ENCODE assay signal across 12 mouse cellular contexts in genomic region chr5:128852791-128853190, GRCm38 (mm10).
DNase-seq lines count a peak whose midpoint lies in the region; ATAC-seq and TF ChIP-seq lines count a peak whose summit lies in the region.
"Had no signal": no experiment of that assay in that cellular context is flagged by ENCODE, and none has a peak within 500 bp of the region (broad histone marks: within the 10 kb centered on the region; RNA-seq: fewer than 3 reads in every experiment).

No protein-coding gene starts in this region.

- no peak for TF ChIP-seq CTCF in hindbrain, postnatal 0 days (IDR thresholded peaks at IDR 0.05; ENCODE audit: low read depth)
- no peak for TF ChIP-seq CTCF in stomach, postnatal 0 days (IDR thresholded peaks at IDR 0.05; ENCODE audit: low read depth)

- peak; percentile 22 for DNase-seq in hindbrain, embryonic 10.5 days (ENCODE audit: low spot score)
- no peak for DNase-seq in hindbrain, postnatal 0 days (ENCODE audit: low spot score)
- DNase-seq in neural tube, embryonic 10.5 days (ENCODE audit: extremely low spot score, low spot score) = peak; percentile 37
- DNase-seq in embryonic facial prominence, embryonic 11.5 days (ENCODE audit: low spot score) = peak; percentile 77
- peak; percentile 39 for DNase-seq in limb, embryonic 14.5 days (ENCODE audit: low spot score)
- DNase-seq in stomach, postnatal 0 days (ENCODE audit: low spot score) = no peak
- DNase-seq: cerebellum, postnatal 10 days; right cerebral cortex, postnatal 4 days; thymus, postnatal 36 days had no signal

- H3K27me3 ChIP-seq in hindbrain, embryonic 10.5 days (ENCODE audit: insufficient read depth, poor library complexity, severe bottlenecking) = no peaks in the 10 kb centered on the region
- H3K27me3 ChIP-seq in hindbrain, postnatal 0 days (ENCODE audit: insufficient read depth, low read length) = no peaks in the 10 kb centered on the region
- H3K27me3 ChIP-seq in neural tube, embryonic 15.5 days (replicated peaks) = no peaks in the 10 kb centered on the region
- H3K27me3 ChIP-seq in embryonic facial prominence, embryonic 11.5 days (ENCODE audit: control insufficient read depth, insufficient read depth, low read length) = no peaks in the 10 kb centered on the region
- H3K27me3 ChIP-seq in limb, embryonic 14.5 days (ENCODE audit: control insufficient read depth, insufficient read depth, low read length) = no peaks in the 10 kb centered on the region
- H3K27me3 ChIP-seq in stomach, postnatal 0 days (ENCODE audit: control insufficient read depth, insufficient read depth, low read length) = no peaks in the 10 kb centered on the region

- no peak for TF ChIP-seq POLR2A in limb, embryonic 14.5 days (IDR thresholded peaks at IDR 0.05; ENCODE audit: borderline replicate concordance, extremely low read depth, insufficient read depth, insufficient read length)

- WGBS in hindbrain, embryonic 10.5 days = 72% methylated on average over 6 of the region's 6 CpGs
- WGBS in hindbrain, postnatal 0 days = 66% methylated on average over 6 of the region's 6 CpGs
- WGBS in neural tube, embryonic 15.5 days = 68% methylated on average over 6 of the region's 6 CpGs
- WGBS in embryonic facial prominence, embryonic 11.5 days = 60% methylated on average over 6 of the region's 6 CpGs
- WGBS in limb, embryonic 14.5 days = 54% methylated on average over 6 of the region's 6 CpGs
- WGBS in stomach, postnatal 0 days = 53% methylated on average over 6 of the region's 6 CpGs

- no peak for ATAC-seq in hindbrain, postnatal 0 days
- ATAC-seq in neural tube, embryonic 15.5 days (ENCODE audit: low FRiP score) = no peak
- no peak for ATAC-seq in embryonic facial prominence, embryonic 11.5 days (replicated peaks; ENCODE audit: insufficient number of reproducible peaks, low FRiP score, low TSS enrichment, low read depth)
- no peak for ATAC-seq in limb, embryonic 14.5 days (ENCODE audit: low FRiP score, low read depth)
- no peak for ATAC-seq in stomach, postnatal 0 days (ENCODE audit: low FRiP score, low TSS enrichment)
- ATAC-seq in erythroblast, adult 5-6 weeks (replicated peaks; ENCODE audit: low FRiP score, poor library complexity, severe bottlenecking) = no peak

- H3K4me2 ChIP-seq in hindbrain, postnatal 0 days (ENCODE audit: low read depth, low read length) = no peak overlapping the region
- H3K4me2 ChIP-seq in neural tube, embryonic 15.5 days = no peak overlapping the region
- no peak overlapping the region for H3K4me2 ChIP-seq in embryonic facial prominence, embryonic 11.5 days (ENCODE audit: low read depth, low read length)
- no peak overlapping the region for H3K4me2 ChIP-seq in limb, embryonic 14.5 days (replicated peaks; ENCODE audit: low read depth, low read length, severe bottlenecking)
- H3K4me2 ChIP-seq in stomach, postnatal 0 days (replicated peaks; ENCODE audit: low read depth) = no peak overlapping the region

- H3K27ac ChIP-seq in hindbrain, embryonic 10.5 days = no peak overlapping the region
- H3K27ac ChIP-seq in hindbrain, postnatal 0 days = no peak overlapping the region
- no peak overlapping the region for H3K27ac ChIP-seq in neural tube, embryonic 15.5 days (replicated peaks)
- H3K27ac ChIP-seq in embryonic facial prominence, embryonic 11.5 days (replicated peaks; ENCODE audit: low read depth, low read length) = no peak overlapping the region
- H3K27ac ChIP-seq in limb, embryonic 14.5 days (replicated peaks; ENCODE audit: low read depth, low read length) = no peak overlapping the region
- no peak overlapping the region for H3K27ac ChIP-seq in stomach, postnatal 0 days (replicated peaks)
- H3K27ac ChIP-seq: liver, embryonic 14.5 days had no signal

- H3K36me3 ChIP-seq in hindbrain, embryonic 10.5 days = no peaks in the 10 kb centered on the region
- no peaks in the 10 kb centered on the region for H3K36me3 ChIP-seq in hindbrain, postnatal 0 days (ENCODE audit: insufficient read depth, low read length)
- H3K36me3 ChIP-seq in neural tube, embryonic 15.5 days = no peaks in the 10 kb centered on the region
- H3K36me3 ChIP-seq in embryonic facial prominence, embryonic 11.5 days (replicated peaks; ENCODE audit: control insufficient read depth, insufficient read depth, low read depth, low read length) = no peaks in the 10 kb centered on the region
- H3K36me3 ChIP-seq in limb, embryonic 14.5 days (ENCODE audit: control insufficient read depth, insufficient read depth, low read length) = no peaks in the 10 kb centered on the region
- no peaks in the 10 kb centered on the region for H3K36me3 ChIP-seq in stomach, postnatal 0 days (ENCODE audit: control insufficient read depth, insufficient read depth, low read length)

- H3K4me1 ChIP-seq in hindbrain, embryonic 10.5 days (replicated peaks) = no peaks in the 10 kb centered on the region
- H3K4me1 ChIP-seq in hindbrain, postnatal 0 days (ENCODE audit: insufficient read depth, low read length) = no peaks in the 10 kb centered on the region
- no peaks in the 10 kb centered on the region for H3K4me1 ChIP-seq in neural tube, embryonic 15.5 days
- no peaks in the 10 kb centered on the region for H3K4me1 ChIP-seq in embryonic facial prominence, embryonic 11.5 days (ENCODE audit: control insufficient read depth, insufficient read depth, low read length)
- no peaks in the 10 kb centered on the region for H3K4me1 ChIP-seq in limb, embryonic 14.5 days (ENCODE audit: control insufficient read depth, insufficient read depth, low read length)
- no peaks in the 10 kb centered on the region for H3K4me1 ChIP-seq in stomach, postnatal 0 days (replicated peaks; ENCODE audit: control insufficient read depth, insufficient read depth)

- no peak overlapping the region for H3K9ac ChIP-seq in hindbrain, postnatal 0 days (replicated peaks; ENCODE audit: low read length)
- no peak overlapping the region for H3K9ac ChIP-seq in neural tube, embryonic 15.5 days (replicated peaks)
- H3K9ac ChIP-seq in embryonic facial prominence, embryonic 11.5 days (replicated peaks; ENCODE audit: low read length) = no peak overlapping the region
- H3K9ac ChIP-seq in limb, embryonic 14.5 days (ENCODE audit: low read depth, low read length, severe bottlenecking) = no peak overlapping the region
- no peak overlapping the region for H3K9ac ChIP-seq in stomach, postnatal 0 days (ENCODE audit: low read length)
- H3K9ac ChIP-seq: liver, embryonic 14.5 days had no signal

- H3K4me3 ChIP-seq in hindbrain, embryonic 10.5 days = no peak overlapping the region
- H3K4me3 ChIP-seq in hindbrain, postnatal 0 days (ENCODE audit: low read length) = no peak overlapping the region
- no peak overlapping the region for H3K4me3 ChIP-seq in neural tube, embryonic 15.5 days (replicated peaks)
- H3K4me3 ChIP-seq in embryonic facial prominence, embryonic 11.5 days (ENCODE audit: low read depth, low read length) = no peak overlapping the region
- H3K4me3 ChIP-seq in limb, embryonic 14.5 days (replicated peaks; ENCODE audit: low read length) = no peak overlapping the region
- no peak overlapping the region for H3K4me3 ChIP-seq in stomach, postnatal 0 days (ENCODE audit: low read depth, low read length)

- H3K9me3 ChIP-seq in hindbrain, embryonic 10.5 days = no peaks in the 10 kb centered on the region
- H3K9me3 ChIP-seq in hindbrain, postnatal 0 days (ENCODE audit: low read length) = no peaks in the 10 kb centered on the region
- no peaks in the 10 kb centered on the region for H3K9me3 ChIP-seq in neural tube, embryonic 15.5 days (replicated peaks)
- no peaks in the 10 kb centered on the region for H3K9me3 ChIP-seq in embryonic facial prominence, embryonic 11.5 days (replicated peaks; ENCODE audit: control insufficient read depth, low read length)
- H3K9me3 ChIP-seq in limb, embryonic 14.5 days (ENCODE audit: control insufficient read depth, low read length) = no peaks in the 10 kb centered on the region
- H3K9me3 ChIP-seq in stomach, postnatal 0 days (ENCODE audit: control insufficient read depth, low read length) = no peaks in the 10 kb centered on the region

- no peak for TF ChIP-seq EP300 in stomach, postnatal 0 days (optimal IDR thresholded peaks at IDR 0.05)

Comparison
In these comparisons a context has a peak if more than half of its experiments do, and no peak if none do; other contexts are left out.
1. DNase-seq: peak in hindbrain, embryonic 10.5 days (single experiment), neural tube, embryonic 10.5 days (single experiment), embryonic facial prominence, embryonic 11.5 days (single experiment) and limb, embryonic 14.5 days (single experiment); none in hindbrain, postnatal 0 days (single experiment) and stomach, postnatal 0 days (single experiment).